Mouse (Mus musculus) intestine, embryonic 14.5 days (tissue): ENCODE measurements around the gene Ankfn1. TPM values are rescaled to one million over a fixed set of nuclear protein-coding genes. Genes with fewer than 3 reads are reported as not detected.

ENCODE experiments used
- ATAC-seq: fragments of 200-750 bp; cut with Nextera tagmentation; replicated peaks from 2 replicates; pipeline ENCODE4 v1.8.0; 2017; ENCODE audit warnings: low read depth, moderate number of reproducible peaks, moderate TSS enrichment, moderate library complexity; ENCODE audit not compliant: low FRiP score, low TSS enrichment
- DNase-seq: peaks from one replicate; pipeline ENCODE4 v3.0.0-alpha.2; 2018; ENCODE audit warnings: low spot score
- H3K27ac ChIP-seq: fragments of 300-500 bp; sonication (generic); 2 replicates; pipeline ENCODE4 v1.5.1; 2014; ENCODE audit warnings: low read depth, mild to moderate bottlenecking, control low read depth
- H3K27me3 ChIP-seq: fragments of 300-500 bp; sonication (generic); replicated peaks from 2 replicates; pipeline ENCODE4 v1.6.1; 2014; ENCODE audit warnings: low read length, control low read depth; ENCODE audit not compliant: control insufficient read depth, insufficient read depth
- H3K36me3 ChIP-seq: fragments of 300-500 bp; sonication (generic); 2 replicates; pipeline ENCODE4 v1.6.1; 2014; ENCODE audit warnings: low read length, control low read depth; ENCODE audit not compliant: control insufficient read depth, insufficient read depth
- H3K4me1 ChIP-seq: fragments of 300-500 bp; sonication (generic); replicated peaks from 2 replicates; pipeline ENCODE4 v1.6.1; 2014; ENCODE audit warnings: low read length, control low read depth, mixed read lengths; ENCODE audit not compliant: control insufficient read depth, insufficient read depth
- H3K4me2 ChIP-seq: fragments of 300-500 bp; sonication (generic); 2 replicates; pipeline ENCODE4 v1.6.1; 2014; ENCODE audit warnings: low read length
- H3K4me3 ChIP-seq: fragments of 300-500 bp; sonication (generic); 2 replicates; pipeline ENCODE4 v1.5.1; 2014; ENCODE audit warnings: low read depth, low read length, control low read depth, mixed read lengths
- H3K9ac ChIP-seq: fragments of 300-500 bp; sonication (generic); 2 replicates; pipeline ENCODE4 v1.6.1; 2014; ENCODE audit warnings: mild to moderate bottlenecking, low read length
- H3K9me3 ChIP-seq: fragments of 300-500 bp; sonication (generic); 2 replicates; pipeline ENCODE4 v1.6.1; 2016; ENCODE audit warnings: low read length, control low read depth; ENCODE audit not compliant: control insufficient read depth
- WGBS: fragments of 180-500 bp; shearing (Covaris S2); extraction: QIAGEN DNeasy Blood & Tissue Kit; methylation state at CpG from one replicate; pipeline ENCODE4 v1.1.7; 2014; 5-methylcytosine and 5-hydroxymethylcytosine counted together
- polyA plus RNA-seq: library from polyadenylated mRNA; unstranded; fragments of >200 nt; fragmentation: Nextera tagmentation; extraction: Ambion mirVana; gene quantifications from 2 replicates; pipeline ENCODE4 v1.2.1, GENCODE M21; 2014

Ankfn1 gene
- polyA plus RNA-seq, 1 experiment from 2014 or later: 0.30 TPM

DNA sequence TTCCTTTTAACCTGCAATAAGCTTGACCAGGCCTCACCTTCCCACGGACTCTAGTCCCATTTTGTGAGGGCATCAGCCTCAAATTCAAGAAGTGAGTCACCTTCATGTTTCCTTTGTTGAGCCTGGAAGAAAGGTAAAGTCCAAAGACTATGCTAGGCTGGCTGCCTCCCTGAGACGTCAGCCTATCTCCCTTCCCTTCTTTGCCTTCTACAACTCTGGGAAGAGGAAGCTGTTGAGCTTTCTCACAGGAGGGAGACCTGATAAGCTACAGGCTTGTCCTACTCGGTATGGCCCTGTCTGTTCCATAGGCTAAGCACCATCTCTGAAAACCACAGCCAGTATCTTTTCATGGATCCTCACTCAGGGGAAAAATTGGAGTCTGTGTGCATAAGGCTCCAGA is 2.5 kb downstream of the Ankfn1 start:
- H3K4me3 ChIP-seq: no peak overlapping the region
- no peaks in the 10 kb centered on the region for H3K27me3 ChIP-seq
- H3K9ac ChIP-seq: no peak overlapping the region
- no peak overlapping the region for H3K27ac ChIP-seq
- DNase-seq (no peak), ATAC-seq (no peak)
- no peaks in the 10 kb centered on the region for H3K9me3 ChIP-seq
- H3K4me1 ChIP-seq: peaks cover 3% of the 10 kb centered on the region; the same call in 1 of the 2 replicates
- H3K4me2 ChIP-seq: no peak overlapping the region
- H3K36me3 ChIP-seq: no peaks in the 10 kb centered on the region
- 83% methylated on average over 3 of the region's 3 CpGs for WGBS

- DNase-seq: no peak
- H3K4me1 ChIP-seq: peaks cover 3% of the 10 kb centered on the region; the same call in 1 of the 2 replicates
- H3K9me3 ChIP-seq: no peaks in the 10 kb centered on the region
- no peak overlapping the region for H3K9ac ChIP-seq
- H3K4me3 ChIP-seq: no peak overlapping the region
- H3K36me3 ChIP-seq: no peaks in the 10 kb centered on the region
- no peak overlapping the region for H3K27ac ChIP-seq
- WGBS: 88% methylated on average over 2 of the region's 2 CpGs
- H3K27me3 ChIP-seq: no peaks in the 10 kb centered on the region
- H3K4me2 ChIP-seq: no peak overlapping the region
- no peak for ATAC-seq
Observed at GRCm38 (mm10) chr11:89772941-89773340, 4.5 kb downstream of the Ankfn1 start.

DNA sequence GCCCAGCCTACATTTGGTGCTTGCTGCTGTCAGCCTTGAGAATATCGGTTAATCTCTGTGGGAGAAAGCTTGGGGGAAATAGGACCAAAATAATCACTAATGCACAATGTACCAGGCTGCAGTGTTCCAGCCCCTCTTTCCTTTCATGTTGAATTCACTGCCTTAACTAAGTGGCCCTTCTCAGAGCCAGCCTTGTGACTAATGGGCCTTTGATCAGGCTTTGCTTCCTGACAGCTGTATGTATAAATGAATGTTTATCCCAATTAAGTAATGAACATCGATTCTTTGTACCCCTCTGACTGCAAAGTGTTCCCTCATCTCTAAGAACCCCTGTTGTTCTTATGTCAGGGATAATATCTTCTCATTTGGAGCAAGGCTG is 11.7 kb downstream of the Ankfn1 start:
- ATAC-seq (no peak), DNase-seq (peak; percentile 24)
- H3K27ac ChIP-seq: no peak overlapping the region
- H3K36me3 ChIP-seq: no peaks in the 10 kb centered on the region
- no peaks in the 10 kb centered on the region for H3K4me1 ChIP-seq
- no peaks in the 10 kb centered on the region for H3K27me3 ChIP-seq
- no peak overlapping the region for H3K4me2 ChIP-seq
- 72% methylated on average over 2 of the region's 2 CpGs for WGBS
- H3K9me3 ChIP-seq: no peaks in the 10 kb centered on the region
- no peak overlapping the region for H3K9ac ChIP-seq
- no peak overlapping the region for H3K4me3 ChIP-seq

DNA sequence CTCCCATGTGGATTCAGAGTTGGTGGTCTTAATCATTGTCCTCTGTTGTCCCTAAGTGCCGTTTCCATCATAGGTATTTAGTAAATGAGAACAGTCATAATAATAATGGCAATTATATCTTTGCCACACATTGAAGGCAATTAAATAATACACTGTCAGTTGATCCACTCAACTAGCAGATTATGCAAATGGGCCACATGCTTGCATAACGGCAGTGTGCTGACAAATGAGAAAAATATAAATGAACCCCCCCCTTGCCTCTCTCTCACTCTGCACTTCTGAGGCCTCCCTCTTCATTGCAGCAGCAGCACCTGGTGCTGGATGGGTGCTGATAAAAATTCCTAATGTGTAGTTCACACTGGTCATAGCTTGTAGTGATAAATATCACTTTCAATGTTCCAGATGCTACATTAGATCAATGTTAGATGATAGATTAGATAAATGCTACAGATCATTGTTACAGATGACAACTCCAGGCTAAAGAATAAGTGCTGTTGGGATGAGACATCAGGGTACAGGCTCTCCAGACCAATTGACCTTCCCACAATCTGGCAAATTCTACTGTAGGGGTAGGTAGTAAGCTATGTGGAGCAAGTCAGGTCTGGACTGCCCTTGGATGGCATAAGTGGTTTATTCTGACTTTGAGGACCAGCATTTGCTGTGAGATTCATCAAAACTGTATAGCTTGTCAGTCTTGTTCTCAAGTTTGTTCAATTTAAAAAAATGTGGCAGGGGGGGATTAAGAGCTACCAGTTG is 12.3 kb downstream of the Ankfn1 start:
- ATAC-seq: no peak
- H3K4me3 ChIP-seq: no peak overlapping the region

DNA sequence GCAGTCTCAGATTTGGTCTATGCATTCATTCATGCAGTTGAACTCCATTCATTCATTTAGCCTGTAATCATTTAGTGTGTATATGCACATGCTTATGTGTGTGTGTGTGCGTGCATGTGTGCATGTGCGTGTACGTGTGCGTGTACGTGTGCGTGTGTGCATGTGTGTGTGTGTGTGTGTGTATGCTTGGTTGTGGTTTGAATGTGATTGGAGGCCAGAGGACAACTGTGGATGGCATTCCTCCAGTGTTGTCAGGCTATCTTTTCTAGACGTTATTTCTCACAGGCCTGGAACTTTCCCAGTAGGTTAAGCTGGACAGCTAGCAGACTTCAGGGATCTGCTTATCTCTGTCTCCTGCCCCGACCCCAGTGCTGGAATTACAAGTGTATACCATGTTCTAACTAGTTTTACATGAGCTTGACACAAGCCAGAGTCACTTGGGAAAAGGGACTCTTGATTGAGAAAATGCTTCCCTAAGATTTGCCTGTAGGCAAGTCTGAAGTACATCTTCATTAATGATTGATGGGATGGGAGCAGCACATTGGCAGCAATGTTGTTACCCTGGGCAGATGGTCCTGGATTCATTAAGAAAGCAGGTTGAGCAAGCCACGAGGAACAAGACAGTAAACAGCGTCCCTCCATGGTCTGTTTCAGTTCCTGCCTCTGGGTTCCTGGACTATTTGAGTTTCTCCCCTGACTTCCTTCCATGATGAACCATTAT is 43.3 kb downstream of the Ankfn1 start:
- no peak overlapping the region for H3K4me2 ChIP-seq
- ATAC-seq (peak; percentile 43; the same call in 1 of the 2 replicates), DNase-seq (no peak)
- no peaks in the 10 kb centered on the region for H3K4me1 ChIP-seq
- no peak overlapping the region for H3K4me3 ChIP-seq
- no peaks in the 10 kb centered on the region for H3K9me3 ChIP-seq
- no peak overlapping the region for H3K27ac ChIP-seq
- H3K36me3 ChIP-seq: no peaks in the 10 kb centered on the region
- H3K27me3 ChIP-seq: no peaks in the 10 kb centered on the region
- H3K9ac ChIP-seq: no peak overlapping the region
- WGBS: 65% methylated on average over 10 of the region's 10 CpGs

More for the DNA sequence above, 12.3 kb downstream of the Ankfn1 start:
- DNase-seq: peak; percentile 16
- WGBS: 82% methylated on average over 2 of the region's 2 CpGs
- Histone ChIP-seq H3K9me3 (no peaks in the 10 kb centered on the region), H3K36me3 (no peaks in the 10 kb centered on the region), H3K4me1 (no peaks in the 10 kb centered on the region), H3K27ac (no peak overlapping the region), H3K9ac (no peak overlapping the region), H3K4me2 (no peak overlapping the region), H3K27me3 (no peaks in the 10 kb centered on the region)

GRCm38 (mm10) chr11:89733526-89733925 is 43.9 kb downstream of the Ankfn1 start:
- WGBS: 77% methylated on average over 7 of the region's 7 CpGs
- no peaks in the 10 kb centered on the region for H3K4me1 ChIP-seq
- no peak overlapping the region for H3K4me3 ChIP-seq
- no peak overlapping the region for H3K4me2 ChIP-seq
- DNase-seq: no peak
- no peak overlapping the region for H3K27ac ChIP-seq
- H3K9ac ChIP-seq: no peak overlapping the region
- H3K36me3 ChIP-seq: no peaks in the 10 kb centered on the region
- H3K27me3 ChIP-seq: no peaks in the 10 kb centered on the region
- H3K9me3 ChIP-seq: no peaks in the 10 kb centered on the region
- ATAC-seq: no peak

DNA sequence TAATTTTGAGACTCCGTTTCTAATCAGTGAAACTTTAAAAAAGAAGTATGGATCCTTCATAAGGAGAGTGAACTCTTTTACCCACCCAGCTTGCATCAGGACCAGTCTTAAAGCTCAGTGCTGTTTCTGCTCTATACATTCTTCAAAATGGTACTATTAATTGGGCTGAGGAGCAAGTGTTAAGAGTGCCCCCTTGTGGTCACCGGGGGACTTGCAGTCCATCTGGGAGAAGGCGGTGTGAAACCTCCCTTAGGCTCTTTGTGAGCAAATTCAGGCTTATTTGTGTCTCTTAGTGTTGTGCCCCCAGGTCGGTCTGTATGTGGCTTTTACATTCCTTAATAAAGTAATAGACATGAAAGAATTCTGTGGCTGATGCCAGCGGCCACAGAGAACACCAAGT is 56.6 kb downstream of the Ankfn1 start:
- Histone ChIP-seq H3K4me3 (no peak overlapping the region), H3K27ac (no peak overlapping the region), H3K4me1 (no peaks in the 10 kb centered on the region), H3K4me2 (no peak overlapping the region), H3K27me3 (no peaks in the 10 kb centered on the region), H3K36me3 (no peaks in the 10 kb centered on the region), H3K9me3 (no peaks in the 10 kb centered on the region), H3K9ac (no peak overlapping the region)
- WGBS: 14% methylated on average over 5 of the region's 5 CpGs
- ATAC-seq: no peak
- peak; percentile 90 for DNase-seq

- Histone ChIP-seq H3K27me3 (no peaks in the 10 kb centered on the region), H3K36me3 (no peaks in the 10 kb centered on the region), H3K4me2 (no peak overlapping the region), H3K9ac (no peak overlapping the region), H3K4me3 (no peak overlapping the region), H3K27ac (no peak overlapping the region), H3K9me3 (no peaks in the 10 kb centered on the region), H3K4me1 (no peaks in the 10 kb centered on the region)
- 72% methylated on average over 14 of the region's 14 CpGs for WGBS
- no peak for ATAC-seq
- DNase-seq: no peak
Observed at GRCm38 (mm10) chr11:89718491-89718982, 58.9 kb downstream of the Ankfn1 start.
